Mouse (Mus musculus): ENCODE measurements around the gene Rph3a. TPM values are rescaled to one million over a fixed set of nuclear protein-coding genes. Genes with fewer than 3 reads are reported as not detected.

The Rph3a gene
- polyA plus RNA-seq, 1 experiment from 2014 or later = 35.2 TPM

- H3K9me3 ChIP-seq (ENCODE audit: control insufficient read depth, low read length) = no peaks in the 10 kb centered on the region
- 66% methylated on average over 4 of the region's 4 CpGs for WGBS
- ATAC-seq = no peak
- no peak overlapping the region for H3K9ac ChIP-seq (ENCODE audit: low read depth, low read length)
- peaks cover 2% of the 10 kb centered on the region; the same call in 1 of the 2 replicates for H3K4me1 ChIP-seq (ENCODE audit: control insufficient read depth, insufficient read depth, low read depth, low read length)
- H3K4me2 ChIP-seq (ENCODE audit: low read length) = no peak overlapping the region
- no peak overlapping the region for H3K27ac ChIP-seq (ENCODE audit: low read depth, low read length)
- no peak overlapping the region for H3K4me3 ChIP-seq (ENCODE audit: low read length)
- H3K36me3 ChIP-seq (ENCODE audit: control insufficient read depth, insufficient read depth, low read length) = no peaks in the 10 kb centered on the region
- no peaks in the 10 kb centered on the region for H3K27me3 ChIP-seq (replicated peaks; ENCODE audit: control insufficient read depth, insufficient read depth, low read length)
Measured at GRCm38 (mm10) chr5:120968134-120968532, 41.8 kb downstream of the Rph3a start.

GRCm38 (mm10) chr5:120967355-120968133 lies 42.3 kb downstream of the Rph3a start:
- Histone ChIP-seq H3K36me3 (ENCODE audit: control insufficient read depth, insufficient read depth, low read length) (no peaks in the 10 kb centered on the region), H3K4me3 (ENCODE audit: low read length) (no peak overlapping the region), H3K4me2 (ENCODE audit: low read length) (no peak overlapping the region), H3K9me3 (ENCODE audit: control insufficient read depth, low read length) (no peaks in the 10 kb centered on the region), H3K27me3 (replicated peaks; ENCODE audit: control insufficient read depth, insufficient read depth, low read length) (no peaks in the 10 kb centered on the region), H3K4me1 (ENCODE audit: control insufficient read depth, insufficient read depth, low read depth, low read length) (peaks cover 2% of the 10 kb centered on the region; the same call in 1 of the 2 replicates), H3K27ac (ENCODE audit: low read depth, low read length) (no peak overlapping the region), H3K9ac (ENCODE audit: low read depth, low read length) (no peak overlapping the region)
- ATAC-seq = peak; percentile 64
- WGBS = 55% methylated on average over 13 of the region's 13 CpGs

- H3K4me1 ChIP-seq (ENCODE audit: control insufficient read depth, insufficient read depth, low read depth, low read length) = peaks cover 2% of the 10 kb centered on the region; the same call in 1 of the 2 replicates
- H3K4me2 ChIP-seq (ENCODE audit: low read length) = no peak overlapping the region
- no peaks in the 10 kb centered on the region for H3K27me3 ChIP-seq (replicated peaks; ENCODE audit: control insufficient read depth, insufficient read depth, low read length)
- no peaks in the 10 kb centered on the region for H3K36me3 ChIP-seq (ENCODE audit: control insufficient read depth, insufficient read depth, low read length)
- H3K27ac ChIP-seq (ENCODE audit: low read depth, low read length) = no peak overlapping the region
- ATAC-seq = no peak
- 87% methylated on average over 8 of the region's 8 CpGs for WGBS
- no peak overlapping the region for H3K9ac ChIP-seq (ENCODE audit: low read depth, low read length)
- no peak overlapping the region for H3K4me3 ChIP-seq (ENCODE audit: low read length)
- no peaks in the 10 kb centered on the region for H3K9me3 ChIP-seq (ENCODE audit: control insufficient read depth, low read length)
Measured at GRCm38 (mm10) chr5:120966894-120967293, 43.0 kb downstream of the Rph3a start.

- H3K9ac ChIP-seq (ENCODE audit: low read depth, low read length) = no peak overlapping the region
- H3K4me1 ChIP-seq (ENCODE audit: control insufficient read depth, insufficient read depth, low read depth, low read length) = peaks cover 2% of the 10 kb centered on the region; the same call in 1 of the 2 replicates
- no peak overlapping the region for H3K27ac ChIP-seq (ENCODE audit: low read depth, low read length)
- H3K9me3 ChIP-seq (ENCODE audit: control insufficient read depth, low read length) = no peaks in the 10 kb centered on the region
- H3K4me2 ChIP-seq (ENCODE audit: low read length) = no peak overlapping the region
- 70% methylated on average over 4 of the region's 4 CpGs for WGBS
- no peak for ATAC-seq
- no peak overlapping the region for H3K4me3 ChIP-seq (ENCODE audit: low read length)
- no peaks in the 10 kb centered on the region for H3K36me3 ChIP-seq (ENCODE audit: control insufficient read depth, insufficient read depth, low read length)
- H3K27me3 ChIP-seq (replicated peaks; ENCODE audit: control insufficient read depth, insufficient read depth, low read length) = no peaks in the 10 kb centered on the region
Measured at GRCm38 (mm10) chr5:120966156-120966555, 43.7 kb downstream of the Rph3a start.

- no peak for ATAC-seq
- WGBS = 57% methylated on average over 4 of the region's 4 CpGs
Measured at GRCm38 (mm10) chr5:120961004-120961403, 48.9 kb downstream of the Rph3a start.

GRCm38 (mm10) chr5:120953974-120954373 lies 55.9 kb downstream of the Rph3a start:
- H3K9ac ChIP-seq (ENCODE audit: low read depth, low read length) = no peak overlapping the region
- H3K27me3 ChIP-seq (replicated peaks; ENCODE audit: control insufficient read depth, insufficient read depth, low read length) = no peaks in the 10 kb centered on the region
- no peak overlapping the region for H3K4me2 ChIP-seq (ENCODE audit: low read length)
- no peaks in the 10 kb centered on the region; the same call in 1 of the 2 replicates for H3K9me3 ChIP-seq (ENCODE audit: control insufficient read depth, low read length)
- H3K4me1 ChIP-seq (ENCODE audit: control insufficient read depth, insufficient read depth, low read depth, low read length) = no peaks in the 10 kb centered on the region
- WGBS = 15% methylated on average over 5 of the region's 5 CpGs
- H3K36me3 ChIP-seq (ENCODE audit: control insufficient read depth, insufficient read depth, low read length) = no peaks in the 10 kb centered on the region
- ATAC-seq = no peak
- H3K4me3 ChIP-seq (ENCODE audit: low read length) = no peak overlapping the region
- H3K27ac ChIP-seq (ENCODE audit: low read depth, low read length) = no peak overlapping the region

More at GRCm38 (mm10) chr5:120961004-120961403, 48.9 kb downstream of the Rph3a start:
- Histone ChIP-seq H3K4me1 (ENCODE audit: control insufficient read depth, insufficient read depth, low read depth, low read length) (no peaks in the 10 kb centered on the region), H3K27me3 (replicated peaks; ENCODE audit: control insufficient read depth, insufficient read depth, low read length) (no peaks in the 10 kb centered on the region), H3K27ac (ENCODE audit: low read depth, low read length) (no peak overlapping the region), H3K36me3 (ENCODE audit: control insufficient read depth, insufficient read depth, low read length) (no peaks in the 10 kb centered on the region), H3K9me3 (ENCODE audit: control insufficient read depth, low read length) (no peaks in the 10 kb centered on the region; the same call in 1 of the 2 replicates), H3K9ac (ENCODE audit: low read depth, low read length) (no peak overlapping the region), H3K4me3 (ENCODE audit: low read length) (no peak overlapping the region), H3K4me2 (ENCODE audit: low read length) (no peak overlapping the region)

GRCm38 (mm10) chr5:120952242-120952770 lies 57.6 kb downstream of the Rph3a start:
- Histone ChIP-seq H3K9ac (ENCODE audit: low read depth, low read length) (no peak overlapping the region), H3K27me3 (replicated peaks; ENCODE audit: control insufficient read depth, insufficient read depth, low read length) (no peaks in the 10 kb centered on the region), H3K9me3 (ENCODE audit: control insufficient read depth, low read length) (no peaks in the 10 kb centered on the region), H3K4me2 (ENCODE audit: low read length) (no peak overlapping the region), H3K27ac (ENCODE audit: low read depth, low read length) (no peak overlapping the region), H3K4me3 (ENCODE audit: low read length) (no peak overlapping the region), H3K36me3 (ENCODE audit: control insufficient read depth, insufficient read depth, low read length) (no peaks in the 10 kb centered on the region), H3K4me1 (ENCODE audit: control insufficient read depth, insufficient read depth, low read depth, low read length) (no peaks in the 10 kb centered on the region)
- WGBS = 72% methylated on average over 10 of the region's 10 CpGs
- no peak for ATAC-seq

GRCm38 (mm10) chr5:120942076-120942475 lies 67.8 kb downstream of the Rph3a start:
- no peak overlapping the region for H3K4me2 ChIP-seq (ENCODE audit: low read length)
- no peak overlapping the region for H3K4me3 ChIP-seq (ENCODE audit: low read length)
- no peaks in the 10 kb centered on the region for H3K27me3 ChIP-seq (replicated peaks; ENCODE audit: control insufficient read depth, insufficient read depth, low read length)
- ATAC-seq = no peak
- WGBS = 69% methylated on average over 10 of the region's 10 CpGs
- H3K9ac ChIP-seq (ENCODE audit: low read depth, low read length) = no peak overlapping the region
- H3K36me3 ChIP-seq (ENCODE audit: control insufficient read depth, insufficient read depth, low read length) = no peaks in the 10 kb centered on the region
- H3K27ac ChIP-seq (ENCODE audit: low read depth, low read length) = no peak overlapping the region
- H3K4me1 ChIP-seq (ENCODE audit: control insufficient read depth, insufficient read depth, low read depth, low read length) = no peaks in the 10 kb centered on the region
- no peaks in the 10 kb centered on the region for H3K9me3 ChIP-seq (ENCODE audit: control insufficient read depth, low read length)

GRCm38 (mm10) chr5:120938586-120938985 lies 71.3 kb downstream of the Rph3a start:
- Histone ChIP-seq H3K36me3 (ENCODE audit: control insufficient read depth, insufficient read depth, low read length) (no peaks in the 10 kb centered on the region), H3K4me3 (ENCODE audit: low read length) (no peak overlapping the region), H3K27ac (ENCODE audit: low read depth, low read length) (no peak overlapping the region), H3K4me2 (ENCODE audit: low read length) (no peak overlapping the region), H3K9ac (ENCODE audit: low read depth, low read length) (no peak overlapping the region), H3K4me1 (ENCODE audit: control insufficient read depth, insufficient read depth, low read depth, low read length) (no peaks in the 10 kb centered on the region), H3K27me3 (replicated peaks; ENCODE audit: control insufficient read depth, insufficient read depth, low read length) (no peaks in the 10 kb centered on the region), H3K9me3 (ENCODE audit: control insufficient read depth, low read length) (no peaks in the 10 kb centered on the region)
- WGBS = 44% methylated on average over 8 of the region's 8 CpGs
- no peak for ATAC-seq

Measured in hindbrain, embryonic 16.5 days (tissue).